Mouse (Mus musculus) midbrain, postnatal 0 days (tissue): ENCODE data around the gene Tldc1. TPM values are rescaled to one million over a fixed set of nuclear protein-coding genes. Genes with fewer than 3 reads are reported as not detected.

ENCODE experiments used
- ATAC-seq: fragments of 200-750 bp; cut with Nextera tagmentation; 2 replicates; pipeline ENCODE4 v1.8.0; 2017; ENCODE audit warnings: moderate number of reproducible peaks, mild to moderate bottlenecking, moderate TSS enrichment, moderate library complexity; ENCODE audit not compliant: low FRiP score
- DNase-seq: peaks from one replicate; pipeline ENCODE4 v3.0.0-alpha.2; 2015; ENCODE audit warnings: low spot score
- H3K27ac ChIP-seq: fragments of 300-500 bp; sonication (generic); 2 replicates; pipeline ENCODE4 v1.5.1; 2014; ENCODE audit warnings: low read depth, mild to moderate bottlenecking, low read length, mixed read lengths
- H3K27me3 ChIP-seq: fragments of 300-500 bp; sonication (generic); 2 replicates; pipeline ENCODE4 v1.6.1; 2014; ENCODE audit warnings: low read length, control low read depth, mixed read lengths; ENCODE audit not compliant: insufficient read depth
- H3K36me3 ChIP-seq: fragments of 300-500 bp; sonication (generic); 2 replicates; pipeline ENCODE4 v1.6.1; 2014; ENCODE audit warnings: low read length, control low read depth, mixed read lengths; ENCODE audit not compliant: insufficient read depth
- H3K4me1 ChIP-seq: fragments of 300-500 bp; sonication (generic); 2 replicates; pipeline ENCODE4 v1.6.1; 2014; ENCODE audit warnings: mild to moderate bottlenecking, control low read depth, antibody characterized with exemption, low read length, mixed read lengths; ENCODE audit not compliant: insufficient read depth
- H3K4me2 ChIP-seq: fragments of 300-500 bp; sonication (generic); 2 replicates; pipeline ENCODE4 v1.6.1; 2014; ENCODE audit warnings: low read depth, mild to moderate bottlenecking, low read length, mixed read lengths; ENCODE audit not compliant: poor library complexity, severe bottlenecking
- H3K4me3 ChIP-seq: fragments of 300-500 bp; sonication (generic); 2 replicates; pipeline ENCODE4 v1.5.1; 2014; ENCODE audit warnings: low read depth, mild to moderate bottlenecking, low read length, moderate library complexity
- H3K9ac ChIP-seq: fragments of 300-500 bp; sonication (generic); replicated peaks from 2 replicates; pipeline ENCODE4 v1.6.1; 2014; ENCODE audit warnings: mild to moderate bottlenecking, low read length, moderate library complexity, mixed read lengths; ENCODE audit not compliant: poor library complexity, severe bottlenecking
- H3K9me3 ChIP-seq: fragments of 300-500 bp; sonication (generic); 2 replicates; pipeline ENCODE4 v1.6.1; 2016; ENCODE audit warnings: low read length, control low read depth
- CTCF ChIP-seq: IDR thresholded peaks from 2 replicates; pipeline ENCODE4 v1.5.1; 2016; ENCODE audit warnings: antibody characterized with exemption, mild to moderate bottlenecking
- WGBS: fragments of 180-500 bp; shearing (Covaris S2); extraction: QIAGEN DNeasy Blood & Tissue Kit; methylation state at CpG from one replicate; pipeline ENCODE4 v1.1.7; 2014; 5-methylcytosine and 5-hydroxymethylcytosine counted together
- polyA plus RNA-seq: library from polyadenylated mRNA; unstranded; fragments of >200 nt; fragmentation: Nextera tagmentation; extraction: Ambion mirVana; gene quantifications from 2 replicates; pipeline ENCODE4 v1.2.1, GENCODE M21; 2015
- total RNA-seq: library from RNA; depleted of rRNA; stranded (reverse); fragments of >200 nt; gene quantifications from 2 replicates; pipeline ENCODE4 v1.2.3, GENCODE M21; 2014

Gene Tldc1
- total and polyA plus RNA-seq, 2 experiments from 2014 or later: 6.7 to 20.4 TPM

- 83% methylated on average over 7 of the region's 7 CpGs for WGBS
Observed at GRCm38 (mm10) chr8:119742409-119742808, 35.8 kb downstream of the Tldc1 start.

GRCm38 (mm10) chr8:119740634-119741033, 37.6 kb downstream of the Tldc1 start:
- Histone ChIP-seq H3K36me3 (no peaks in the 10 kb centered on the region), H3K4me2 (no peak overlapping the region), H3K27ac (no peak overlapping the region), H3K9me3 (no peaks in the 10 kb centered on the region), H3K9ac (no peak overlapping the region), H3K4me3 (no peak overlapping the region), H3K27me3 (no peaks in the 10 kb centered on the region), H3K4me1 (peaks cover 3% of the 10 kb centered on the region; the same call in 1 of the 2 replicates)
- no peak for DNase-seq
- TF ChIP-seq CTCF: no peak
- 45% methylated on average over 4 of the region's 4 CpGs for WGBS
- no peak for ATAC-seq

More at GRCm38 (mm10) chr8:119742409-119742808, 35.8 kb downstream of the Tldc1 start:
- Histone ChIP-seq H3K4me2 (no peak overlapping the region), H3K27ac (no peak overlapping the region), H3K9me3 (no peaks in the 10 kb centered on the region), H3K4me3 (no peak overlapping the region), H3K4me1 (peaks cover 3% of the 10 kb centered on the region; the same call in 1 of the 2 replicates), H3K9ac (no peak overlapping the region), H3K27me3 (no peaks in the 10 kb centered on the region), H3K36me3 (no peaks in the 10 kb centered on the region)
- TF ChIP-seq CTCF: no peak
- no peak for DNase-seq
- no peak for ATAC-seq

GRCm38 (mm10) chr8:119738129-119738907, 39.9 kb downstream of the Tldc1 start:
- no peak overlapping the region for H3K4me3 ChIP-seq

GRCm38 (mm10) chr8:119737093-119737900, 40.9 kb downstream of the Tldc1 start:
- Histone ChIP-seq H3K27ac (no peak overlapping the region), H3K4me1 (peaks cover 3% of the 10 kb centered on the region; the same call in 1 of the 2 replicates), H3K36me3 (no peaks in the 10 kb centered on the region), H3K27me3 (no peaks in the 10 kb centered on the region), H3K9me3 (no peaks in the 10 kb centered on the region), H3K4me2 (no peak overlapping the region), H3K9ac (no peak overlapping the region), H3K4me3 (no peak overlapping the region)
- no peak for ATAC-seq
- no peak for TF ChIP-seq CTCF
- DNase-seq: no peak
- WGBS: 78% methylated on average over 11 of the region's 11 CpGs

More at GRCm38 (mm10) chr8:119738129-119738907, 39.9 kb downstream of the Tldc1 start:
- Histone ChIP-seq H3K4me2 (no peak overlapping the region), H3K36me3 (no peaks in the 10 kb centered on the region), H3K27ac (no peak overlapping the region), H3K27me3 (no peaks in the 10 kb centered on the region), H3K9ac (no peak overlapping the region), H3K9me3 (no peaks in the 10 kb centered on the region), H3K4me1 (peaks cover 3% of the 10 kb centered on the region; the same call in 1 of the 2 replicates)
- DNase-seq (no peak), ATAC-seq (no peak)
- no peak for TF ChIP-seq CTCF
- 82% methylated on average over 19 of the region's 19 CpGs for WGBS

- ATAC-seq (no peak), DNase-seq (no peak)
- H3K9ac ChIP-seq: no peak overlapping the region
- TF ChIP-seq CTCF: no peak
- no peak overlapping the region for H3K27ac ChIP-seq
- H3K27me3 ChIP-seq: no peaks in the 10 kb centered on the region
- H3K9me3 ChIP-seq: no peaks in the 10 kb centered on the region
- 92% methylated on average over 10 of the region's 10 CpGs for WGBS
- H3K36me3 ChIP-seq: no peaks in the 10 kb centered on the region
- no peak overlapping the region for H3K4me2 ChIP-seq
- peaks cover 3% of the 10 kb centered on the region; the same call in 1 of the 2 replicates for H3K4me1 ChIP-seq
- H3K4me3 ChIP-seq: no peak overlapping the region
Observed at GRCm38 (mm10) chr8:119736348-119736917, 41.8 kb downstream of the Tldc1 start.
